Comparison of ENCODE assay signal across 19 mouse cellular contexts in genomic region chr7:130471045-130471444, GRCm38 (mm10). TPM values are rescaled to one million over a fixed set of nuclear protein-coding genes. Genes with fewer than 3 reads are reported as not detected.
DNase-seq lines count a peak whose midpoint lies in the region; ATAC-seq and TF ChIP-seq lines count a peak whose summit lies in the region.
"Had no signal": no experiment of that assay in that cellular context is flagged by ENCODE, and none has a peak within 500 bp of the region (broad histone marks: within the 10 kb centered on the region; RNA-seq: fewer than 3 reads in every experiment).

No protein-coding gene starts in this region.

- H3K4me2 ChIP-seq in forebrain, embryonic 12.5 days: no peak overlapping the region
- no peak overlapping the region for H3K4me2 ChIP-seq in forebrain, embryonic 11.5 days (ENCODE audit: low read depth, low read length, severe bottlenecking)
- no peak overlapping the region for H3K4me2 ChIP-seq in neural tube, embryonic 15.5 days
- H3K4me2 ChIP-seq: heart, embryonic 11.5 days; heart, embryonic 15.5 days had no signal

- no peaks in the 10 kb centered on the region for H3K27me3 ChIP-seq in forebrain, embryonic 12.5 days
- H3K27me3 ChIP-seq in forebrain, embryonic 11.5 days (ENCODE audit: control insufficient read depth, insufficient read depth, low read length): no peaks in the 10 kb centered on the region
- no peaks in the 10 kb centered on the region for H3K27me3 ChIP-seq in neural tube, embryonic 15.5 days (replicated peaks)
- H3K27me3 ChIP-seq: heart, embryonic 15.5 days had no signal

- H3K27ac ChIP-seq in forebrain, embryonic 12.5 days: peak overlapping the region; percentile 51; the same call in 1 of the 2 replicates
- no peak overlapping the region for H3K27ac ChIP-seq in forebrain, embryonic 11.5 days (ENCODE audit: low read depth, low read length)
- H3K27ac ChIP-seq in layer of hippocampus, adult 2 months: peak overlapping the region; percentile 43
- 0 out of 2 replicates have a peak overlapping the region, but pooled peaks have one; percentile 33 for H3K27ac ChIP-seq in neural tube, embryonic 15.5 days (replicated peaks)
- H3K27ac ChIP-seq: embryonic facial prominence, embryonic 10.5 days; heart, adult 2 months; heart, embryonic 15.5 days had no signal

- H3K4me1 ChIP-seq in forebrain, embryonic 12.5 days: peaks cover 47% of the 10 kb centered on the region
- H3K4me1 ChIP-seq in forebrain, embryonic 11.5 days (replicated peaks; ENCODE audit: control insufficient read depth, insufficient read depth, low read length): peaks cover 14% of the 10 kb centered on the region
- peaks cover 14% of the 10 kb centered on the region for H3K4me1 ChIP-seq in neural tube, embryonic 15.5 days
- H3K4me1 ChIP-seq: heart, embryonic 15.5 days had no signal

- H3K4me3 ChIP-seq in forebrain, embryonic 12.5 days (replicated peaks): no peak overlapping the region
- H3K4me3 ChIP-seq in forebrain, embryonic 11.5 days (ENCODE audit: low read depth, low read length): no peak overlapping the region
- no peak overlapping the region for H3K4me3 ChIP-seq in layer of hippocampus, adult 2 months
- no peak overlapping the region for H3K4me3 ChIP-seq in neural tube, embryonic 15.5 days (replicated peaks)
- H3K4me3 ChIP-seq: embryonic facial prominence, embryonic 10.5 days; heart, adult 2 months; heart, embryonic 15.5 days had no signal

- TF ChIP-seq CTCF in layer of hippocampus, adult 2 months (conservative IDR thresholded peaks at IDR 0.05): no peak

- no peak; the same call in 1 of the 2 replicates for ATAC-seq in forebrain, embryonic 12.5 days (ENCODE audit: low FRiP score)
- ATAC-seq in forebrain, embryonic 11.5 days (replicated peaks; ENCODE audit: low FRiP score): no peak
- ATAC-seq in neural tube, embryonic 15.5 days (ENCODE audit: low FRiP score): no peak
- ATAC-seq: activated CD4-positive, CD25-positive, alpha-beta regulatory T cell, adult 4 months; hindbrain, embryonic 16.5 days had no signal

- H3K9ac ChIP-seq in forebrain, embryonic 12.5 days: no peak overlapping the region
- no peak overlapping the region for H3K9ac ChIP-seq in forebrain, embryonic 11.5 days (ENCODE audit: low read length)
- H3K9ac ChIP-seq in neural tube, embryonic 15.5 days (replicated peaks): no peak overlapping the region
- H3K9ac ChIP-seq: heart, embryonic 15.5 days had no signal

- no peak for DNase-seq in forebrain, embryonic 11.5 days (ENCODE audit: low spot score)
- no peak for DNase-seq in layer of hippocampus, adult 2 months (ENCODE audit: low spot score in 2 of 2)
- DNase-seq in layer of hippocampus, adult 18-20 months (ENCODE audit: low spot score in 2 of 2): no peak
- DNase-seq in neural tube, embryonic 10.5 days (ENCODE audit: extremely low spot score, low spot score): no peak
- DNase-seq in urinary bladder, postnatal 4 days (ENCODE audit: low spot score in 2 of 2): no peak
- DNase-seq: adrenal gland, postnatal 14 days; cerebellum, adult 18-20 months; cerebellum, adult 9-11 months; cerebellum, postnatal 36 days; gastrocnemius, postnatal 14 days; heart, adult 2 months; heart, postnatal 14 days had no signal

- 0 out of 2 replicates have a peak, but pooled peaks cover 3% of the 10 kb centered on the region for H3K36me3 ChIP-seq in forebrain, embryonic 12.5 days (replicated peaks)
- H3K36me3 ChIP-seq in forebrain, embryonic 11.5 days (ENCODE audit: control insufficient read depth, insufficient read depth, low read length): no peaks in the 10 kb centered on the region
- H3K36me3 ChIP-seq in neural tube, embryonic 15.5 days: peaks cover 3% of the 10 kb centered on the region; the same call in 1 of the 2 replicates

- WGBS in forebrain, embryonic 12.5 days: 14% methylated on average over 6 of the region's 6 CpGs
- WGBS in forebrain, embryonic 11.5 days: 14% methylated on average over 6 of the region's 6 CpGs
- WGBS in neural tube, embryonic 15.5 days: 17% methylated on average over 6 of the region's 6 CpGs

- H3K9me3 ChIP-seq in forebrain, embryonic 12.5 days: no peaks in the 10 kb centered on the region
- no peaks in the 10 kb centered on the region for H3K9me3 ChIP-seq in forebrain, embryonic 11.5 days (ENCODE audit: control insufficient read depth, low read length)
- H3K9me3 ChIP-seq in neural tube, embryonic 15.5 days (replicated peaks): no peaks in the 10 kb centered on the region
- H3K9me3 ChIP-seq: embryonic facial prominence, embryonic 10.5 days; heart, embryonic 15.5 days had no signal

RNA-seq across cellular contexts. Expression of gene Ate1, which starts 49.1 kb away (rescaled TPM):
- polyA plus RNA-seq in forebrain, embryonic 12.5 days (2016; fragmentation: Nextera tagmentation; extraction: Ambion mirVana): 66.9 and 67.2 TPM in 2 replicates
- 57.5 and 59.7 TPM in 2 replicates for polyA plus RNA-seq in forebrain, embryonic 11.5 days (2014; fragmentation: Nextera tagmentation; extraction: Ambion mirVana)
- total RNA-seq in layer of hippocampus, adult 2 months (2021): 10 to 100 TPM; 71.0 to 72.3 TPM
- 10 to 100 TPM; 69.7 to 71.3 TPM for total RNA-seq in layer of hippocampus, adult 18-20 months (2021)
- polyA plus RNA-seq in neural tube, embryonic 15.5 days (2015; fragmentation: Nextera tagmentation; extraction: Ambion mirVana): 103 and 111 TPM in 2 replicates
